Mouse (Mus musculus) bone marrow macrophage, adult 2 months (primary cell): ENCODE results near the gene Ints13.

ENCODE experiments used
- CTCF ChIP-seq: IDR thresholded peaks from 2 replicates; pipeline ENCODE4 v1.5.1; 2012; ENCODE audit warnings: low read depth, mild to moderate bottlenecking, low read length, moderate library complexity
- POLR2A ChIP-seq: IDR thresholded peaks from 2 replicates; pipeline ENCODE4 v1.6.1; 2012; ENCODE audit warnings: mild to moderate bottlenecking, low read depth, low read length, borderline replicate concordance

GRCm38 (mm10) chr6:146535501-146535900 is 42.1 kb downstream of the Ints13 start:
- TF ChIP-seq POLR2A (no peak), CTCF (no peak)
